Mouse (Mus musculus) hindbrain, embryonic 10.5 days (tissue): ENCODE measurements around the gene Gpnmb. TPM values are rescaled to one million over a fixed set of nuclear protein-coding genes. Genes with fewer than 3 reads are reported as not detected.

Experiments
- DNase-seq: peaks from one replicate; pipeline ENCODE4 v3.0.0-alpha.2; 2017; ENCODE audit warnings: low spot score
- H3K27ac ChIP-seq: fragments of 300-500 bp; sonication (generic); 2 replicates; pipeline ENCODE4 v1.5.1; 2016; ENCODE audit warnings: mild to moderate bottlenecking, moderate library complexity
- H3K27me3 ChIP-seq: fragments of 300-500 bp; sonication (generic); 2 replicates; pipeline ENCODE4 v1.6.1; 2016; ENCODE audit warnings: mild to moderate bottlenecking; ENCODE audit not compliant: poor library complexity, insufficient read depth, severe bottlenecking
- H3K36me3 ChIP-seq: fragments of 300-500 bp; sonication (generic); 2 replicates; pipeline ENCODE4 v1.6.1; 2016; ENCODE audit warnings: mild to moderate bottlenecking, moderate library complexity
- H3K4me1 ChIP-seq: fragments of 300-500 bp; sonication (generic); replicated peaks from 2 replicates; pipeline ENCODE4 v1.6.1; 2016; ENCODE audit warnings: mild to moderate bottlenecking
- H3K4me3 ChIP-seq: fragments of 300-500 bp; sonication (generic); 2 replicates; pipeline ENCODE4 v1.5.1; 2016; ENCODE audit warnings: mild to moderate bottlenecking, moderate library complexity
- H3K9me3 ChIP-seq: fragments of 300-500 bp; sonication (generic); 2 replicates; pipeline ENCODE4 v1.6.1; 2016; ENCODE audit warnings: mild to moderate bottlenecking, moderate library complexity
- WGBS: fragments of 180-500 bp; shearing (Covaris S2); methylation state at CpG from one replicate; pipeline ENCODE4 v1.1.7; 2016; 5-methylcytosine and 5-hydroxymethylcytosine counted together
- polyA plus RNA-seq: library from polyadenylated mRNA; unstranded; fragments of >200 nt; fragmentation: Nextera tagmentation; extraction: Ambion mirVana; gene quantifications from 2 replicates; pipeline ENCODE4 v1.2.1, GENCODE M21; 2016

Gpnmb gene
- polyA plus RNA-seq, 1 experiment from 2014 or later = 0.81 TPM

- no peaks in the 10 kb centered on the region for H3K9me3 ChIP-seq
- peak within 1 kb of the TSS; percentile 94 for H3K27ac ChIP-seq
- peaks cover 21% of the 10 kb centered on the region for H3K4me1 ChIP-seq
- H3K27me3 ChIP-seq = no peaks in the 10 kb centered on the region
- DNase-seq = peak; percentile 95
- peak within 1 kb of the TSS; percentile 97 for H3K4me3 ChIP-seq
- under 1% methylated on average over 49 of the region's 49 CpGs for WGBS
- peaks cover 6% of the 10 kb centered on the region; the same call in 1 of the 2 replicates for H3K36me3 ChIP-seq
These were observed 37.2 kb downstream of the Gpnmb start, which contains the start of gene Malsu1 for GRCm38 (mm10) chr6:49073304-49074116. Malsu1 (plus strand) TSS chr6:49073795.

- H3K4me1 ChIP-seq = peaks cover 21% of the 10 kb centered on the region
- no peak for DNase-seq
- H3K27me3 ChIP-seq = no peaks in the 10 kb centered on the region
- no peaks in the 10 kb centered on the region for H3K9me3 ChIP-seq
- H3K27ac ChIP-seq = peak overlapping the region; percentile 94
- H3K4me3 ChIP-seq = peak overlapping the region; percentile 97
- WGBS = 2% methylated on average over 19 of the region's 19 CpGs
- peaks cover 9% of the 10 kb centered on the region; the same call in 1 of the 2 replicates for H3K36me3 ChIP-seq
These were observed 37.8 kb downstream of the Gpnmb start for GRCm38 (mm10) chr6:49074117-49074490.

- H3K36me3 ChIP-seq = peaks cover 30% of the 10 kb centered on the region
- H3K27ac ChIP-seq = no peak overlapping the region
- WGBS = 91% methylated on average over 2 of the region's 2 CpGs
- H3K27me3 ChIP-seq = no peaks in the 10 kb centered on the region
- no peak overlapping the region for H3K4me3 ChIP-seq
- no peaks in the 10 kb centered on the region for H3K9me3 ChIP-seq
- DNase-seq = no peak
- peaks cover 20% of the 10 kb centered on the region for H3K4me1 ChIP-seq
These were observed 41.5 kb downstream of the Gpnmb start for GRCm38 (mm10) chr6:49077894-49078293.

GRCm38 (mm10) chr6:49079313-49079712, 43.0 kb downstream of the Gpnmb start:
- WGBS = 96% methylated on average over 1 of the region's 1 CpGs
- Histone ChIP-seq H3K36me3 (peaks cover 44% of the 10 kb centered on the region), H3K4me1 (peaks cover 13% of the 10 kb centered on the region), H3K27ac (no peak overlapping the region), H3K27me3 (no peaks in the 10 kb centered on the region), H3K4me3 (no peak overlapping the region), H3K9me3 (no peaks in the 10 kb centered on the region)
- no peak for DNase-seq

- WGBS = 93% methylated on average over 4 of the region's 4 CpGs
- Histone ChIP-seq H3K4me3 (no peak overlapping the region), H3K27me3 (no peaks in the 10 kb centered on the region), H3K27ac (no peak overlapping the region), H3K36me3 (peaks cover 77% of the 10 kb centered on the region), H3K9me3 (no peaks in the 10 kb centered on the region), H3K4me1 (no peaks in the 10 kb centered on the region)
- DNase-seq = no peak
These were observed 46.7 kb downstream of the Gpnmb start for GRCm38 (mm10) chr6:49083008-49083407.

GRCm38 (mm10) chr6:49094968-49095367, 58.6 kb downstream of the Gpnmb start:
- Histone ChIP-seq H3K4me3 (no peak overlapping the region), H3K4me1 (no peaks in the 10 kb centered on the region), H3K27me3 (no peaks in the 10 kb centered on the region), H3K9me3 (no peaks in the 10 kb centered on the region), H3K27ac (no peak overlapping the region), H3K36me3 (peaks cover 100% of the 10 kb centered on the region)
- no peak for DNase-seq
- 94% methylated on average over 10 of the region's 10 CpGs for WGBS

- H3K4me3 ChIP-seq = no peak overlapping the region
- H3K36me3 ChIP-seq = peaks cover 100% of the 10 kb centered on the region
- no peaks in the 10 kb centered on the region for H3K9me3 ChIP-seq
- H3K27ac ChIP-seq = no peak overlapping the region
- 94% methylated on average over 7 of the region's 7 CpGs for WGBS
- no peak for DNase-seq
- H3K4me1 ChIP-seq = no peaks in the 10 kb centered on the region
- no peaks in the 10 kb centered on the region for H3K27me3 ChIP-seq
These were observed 60.1 kb downstream of the Gpnmb start for GRCm38 (mm10) chr6:49096421-49096820.

- no peak overlapping the region for H3K27ac ChIP-seq
- H3K27me3 ChIP-seq = no peaks in the 10 kb centered on the region
- DNase-seq = no peak
- no peak overlapping the region for H3K4me3 ChIP-seq
- H3K4me1 ChIP-seq = no peaks in the 10 kb centered on the region
- H3K9me3 ChIP-seq = no peaks in the 10 kb centered on the region
- peaks cover 99% of the 10 kb centered on the region for H3K36me3 ChIP-seq
- 77% methylated on average over 13 of the region's 13 CpGs for WGBS
These were observed 60.7 kb downstream of the Gpnmb start for GRCm38 (mm10) chr6:49096933-49097461.

- Histone ChIP-seq H3K9me3 (no peaks in the 10 kb centered on the region), H3K36me3 (peaks cover 99% of the 10 kb centered on the region), H3K27me3 (no peaks in the 10 kb centered on the region), H3K4me1 (no peaks in the 10 kb centered on the region), H3K4me3 (no peak overlapping the region), H3K27ac (no peak overlapping the region)
- no peak for DNase-seq
- 92% methylated on average over 5 of the region's 5 CpGs for WGBS
These were observed 61.3 kb downstream of the Gpnmb start for GRCm38 (mm10) chr6:49097596-49098110.

- Histone ChIP-seq H3K9me3 (no peaks in the 10 kb centered on the region), H3K36me3 (peaks cover 99% of the 10 kb centered on the region), H3K4me1 (no peaks in the 10 kb centered on the region), H3K27me3 (no peaks in the 10 kb centered on the region), H3K4me3 (no peak overlapping the region), H3K27ac (no peak overlapping the region)
- WGBS = 94% methylated on average over 1 of the region's 1 CpGs
- no peak for DNase-seq
These were observed 62.7 kb downstream of the Gpnmb start for GRCm38 (mm10) chr6:49099086-49099485.

- Histone ChIP-seq H3K27ac (no peak overlapping the region), H3K4me3 (no peak overlapping the region), H3K4me1 (no peaks in the 10 kb centered on the region), H3K27me3 (no peaks in the 10 kb centered on the region), H3K9me3 (no peaks in the 10 kb centered on the region), H3K36me3 (peaks cover 99% of the 10 kb centered on the region)
- DNase-seq = no peak
- WGBS = 93% methylated on average over 15 of the region's 15 CpGs
These were observed 70.6 kb downstream of the Gpnmb start for GRCm38 (mm10) chr6:49106746-49107500.

GRCm38 (mm10) chr6:49109196-49109595, 72.8 kb downstream of the Gpnmb start:
- Histone ChIP-seq H3K4me3 (no peak overlapping the region), H3K27ac (no peak overlapping the region), H3K27me3 (no peaks in the 10 kb centered on the region), H3K36me3 (peaks cover 95% of the 10 kb centered on the region), H3K9me3 (no peaks in the 10 kb centered on the region), H3K4me1 (no peaks in the 10 kb centered on the region)
- no peak for DNase-seq
- WGBS = 93% methylated on average over 2 of the region's 2 CpGs

- Histone ChIP-seq H3K4me1 (no peaks in the 10 kb centered on the region), H3K27me3 (no peaks in the 10 kb centered on the region), H3K9me3 (no peaks in the 10 kb centered on the region), H3K4me3 (no peak overlapping the region), H3K27ac (no peak overlapping the region), H3K36me3 (peaks cover 93% of the 10 kb centered on the region)
- 91% methylated on average over 7 of the region's 7 CpGs for WGBS
- DNase-seq = no peak
These were observed 77.5 kb downstream of the Gpnmb start for GRCm38 (mm10) chr6:49113895-49114294.
